Mouse (Mus musculus) limb, embryonic 10.5 days (tissue): Measurements from ENCODE around the gene Wdr82. TPM values are rescaled to one million over a fixed set of nuclear protein-coding genes. Genes with fewer than 3 reads are reported as not detected.

Source experiments
- DNase-seq: peaks from one replicate; pipeline ENCODE4 v3.0.0-alpha.2; 2017; ENCODE audit warnings: low spot score
- H3K27ac ChIP-seq: fragments of 300-500 bp; sonication (generic); 2 replicates; pipeline ENCODE4 v1.5.1; 2016; ENCODE audit warnings: mild to moderate bottlenecking
- H3K27me3 ChIP-seq: fragments of 300-500 bp; sonication (generic); 2 replicates; pipeline ENCODE4 v1.6.1; 2016; ENCODE audit warnings: low read depth, mild to moderate bottlenecking; ENCODE audit not compliant: poor library complexity, severe bottlenecking
- H3K36me3 ChIP-seq: fragments of 300-500 bp; sonication (generic); 2 replicates; pipeline ENCODE4 v1.6.1; 2016; ENCODE audit warnings: mild to moderate bottlenecking, moderate library complexity
- H3K4me1 ChIP-seq: fragments of 300-500 bp; sonication (generic); 2 replicates; pipeline ENCODE4 v1.6.1; 2016
- H3K4me3 ChIP-seq: fragments of 300-500 bp; sonication (generic); 2 replicates; pipeline ENCODE4 v1.5.1; 2016; ENCODE audit warnings: mild to moderate bottlenecking, moderate library complexity
- H3K9me3 ChIP-seq: fragments of 300-500 bp; sonication (generic); replicated peaks from 2 replicates; pipeline ENCODE4 v1.6.1; 2016; ENCODE audit warnings: mild to moderate bottlenecking
- WGBS: fragments of 180-500 bp; shearing (Covaris S2); methylation state at CpG from one replicate; pipeline ENCODE4 v1.1.7; 2016; 5-methylcytosine and 5-hydroxymethylcytosine counted together
- polyA plus RNA-seq: library from polyadenylated mRNA; unstranded; fragments of >200 nt; fragmentation: Nextera tagmentation; extraction: Ambion mirVana; gene quantifications from 2 replicates; pipeline ENCODE4 v1.2.1, GENCODE M21; 2016

Gene Wdr82
- polyA plus RNA-seq = 26.2 and 28.8 TPM in 2 replicates

DNA sequence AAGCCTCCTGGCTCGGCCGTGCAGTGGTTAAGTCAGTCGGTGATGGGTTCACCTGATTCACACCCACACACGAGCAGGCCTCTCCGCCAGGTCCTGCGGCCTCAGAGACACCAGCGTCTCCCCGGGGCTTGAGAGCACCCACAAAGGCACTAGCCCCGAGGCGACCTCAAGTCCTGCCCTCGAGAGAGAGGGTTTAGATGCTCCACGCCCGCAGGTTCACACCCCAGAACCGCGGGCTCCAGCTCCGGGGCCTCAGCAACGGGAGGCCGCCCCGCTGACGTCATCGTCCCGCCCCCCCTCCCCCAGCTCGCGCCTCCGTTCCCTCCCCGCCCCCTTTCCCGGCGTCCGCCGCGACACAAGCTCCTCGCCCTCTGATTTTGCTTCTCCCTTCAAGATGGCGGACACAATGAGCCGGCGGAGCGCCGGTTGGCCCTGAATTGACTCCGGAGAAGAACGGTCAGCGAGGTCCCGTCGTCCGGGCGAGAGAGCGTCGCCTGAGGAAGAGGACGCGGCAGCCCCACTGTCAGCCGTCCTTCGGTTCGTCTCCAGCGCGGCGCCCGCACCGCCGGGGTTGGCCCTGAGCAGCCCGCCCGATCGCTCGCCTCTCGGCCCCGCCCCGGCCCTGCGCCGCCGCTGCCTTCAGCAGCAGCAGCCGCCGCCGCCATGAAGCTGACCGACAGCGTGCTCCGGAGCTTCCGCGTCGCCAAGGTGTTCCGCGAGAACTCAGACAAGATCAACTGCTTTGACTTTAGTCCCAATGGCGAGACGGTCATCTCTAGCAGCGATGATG lies at the start of gene Wdr82:
Gene Wdr82, plus strand, starts transcription at position 373 of the 790 bp plus-strand sequence.
- Histone ChIP-seq H3K27me3 (no peaks in the 10 kb centered on the region), H3K36me3 (peaks cover 7% of the 10 kb centered on the region; the same call in 1 of the 2 replicates), H3K4me1 (peaks cover 43% of the 10 kb centered on the region), H3K27ac (peak within 1 kb of the TSS; percentile 97), H3K9me3 (no peaks in the 10 kb centered on the region), H3K4me3 (peak within 1 kb of the TSS; percentile 94)
- under 1% methylated on average over 81 of the region's 81 CpGs for WGBS
- DNase-seq = peak; percentile 96

DNA sequence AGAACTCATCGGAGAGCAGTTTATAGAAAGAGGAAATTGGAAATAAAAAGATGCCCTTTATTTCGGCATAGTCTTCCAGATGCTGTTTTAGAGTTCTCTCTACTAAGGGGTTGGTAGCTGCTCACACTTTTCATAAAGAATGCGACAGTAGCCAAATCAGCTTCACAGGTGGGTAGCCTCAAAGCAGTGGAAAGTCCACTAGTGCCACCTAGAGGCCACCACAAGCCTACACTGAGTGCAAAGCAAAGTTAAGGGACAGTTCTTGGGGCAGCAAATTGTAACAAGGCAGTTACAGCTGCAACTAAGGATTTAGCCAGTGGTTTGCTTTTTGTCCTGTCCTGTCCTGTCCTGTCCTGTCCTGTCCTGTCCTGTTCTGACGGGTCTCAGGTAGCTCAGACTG lies 47.1 kb upstream of the Wdr82 start:
- peak; percentile 43 for DNase-seq
- H3K27ac ChIP-seq = no peak overlapping the region
- 52% methylated on average over 4 of the region's 4 CpGs for WGBS
- H3K4me1 ChIP-seq = peaks cover 16% of the 10 kb centered on the region
- no peak overlapping the region for H3K4me3 ChIP-seq
- H3K36me3 ChIP-seq = no peaks in the 10 kb centered on the region
- H3K27me3 ChIP-seq = no peaks in the 10 kb centered on the region
- no peaks in the 10 kb centered on the region for H3K9me3 ChIP-seq

DNA sequence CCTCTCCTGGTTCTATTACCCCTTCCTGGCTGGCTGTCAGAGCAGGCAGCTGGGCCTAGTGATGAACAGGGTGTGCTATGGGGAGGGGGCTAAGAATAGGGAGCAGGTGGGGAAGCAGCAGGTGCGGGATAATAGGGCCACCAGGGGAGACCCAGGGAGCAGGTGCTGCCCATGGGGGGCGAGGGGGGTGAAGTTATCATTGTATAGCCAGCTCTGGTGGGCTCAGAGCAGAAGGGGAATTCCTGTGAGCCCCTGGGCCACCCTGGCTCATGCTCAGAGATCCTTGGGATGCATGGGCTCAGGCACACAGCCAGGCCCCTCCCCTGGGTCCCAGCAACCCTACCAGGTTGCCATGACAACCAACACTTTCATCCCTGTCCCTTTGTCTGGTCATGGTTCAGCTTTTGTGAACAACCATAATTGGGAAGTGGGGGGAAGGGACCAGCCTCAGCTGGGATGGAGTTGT lies 43.9 kb upstream of the Wdr82 start:
- Histone ChIP-seq H3K27ac (no peak overlapping the region), H3K9me3 (no peaks in the 10 kb centered on the region), H3K27me3 (no peaks in the 10 kb centered on the region), H3K36me3 (no peaks in the 10 kb centered on the region), H3K4me1 (peaks cover 15% of the 10 kb centered on the region), H3K4me3 (no peak overlapping the region)
- no peak for DNase-seq
- WGBS = 59% methylated on average over 2 of the region's 2 CpGs

DNA sequence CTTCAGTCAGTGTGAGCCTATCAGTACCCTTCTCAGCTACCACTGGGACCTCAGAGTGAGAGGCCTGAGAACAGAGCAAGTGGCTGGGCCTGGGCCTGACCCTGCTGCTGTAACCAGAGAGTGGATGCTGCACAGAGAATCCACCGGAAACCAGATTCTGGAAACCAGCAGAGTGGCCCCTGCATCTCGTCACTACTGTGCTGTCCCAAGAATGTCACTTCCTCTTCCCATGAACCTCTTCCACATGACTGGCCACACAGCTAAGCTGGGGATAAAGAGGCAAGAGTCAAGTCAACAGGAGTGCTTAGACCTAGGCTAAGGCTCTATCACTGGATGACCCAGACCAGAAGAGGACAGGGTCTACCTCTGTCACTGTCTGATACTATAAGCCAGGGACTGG lies 41.7 kb upstream of the Wdr82 start:
- H3K4me1 ChIP-seq = peaks cover 11% of the 10 kb centered on the region
- no peak overlapping the region for H3K4me3 ChIP-seq
- no peak overlapping the region for H3K27ac ChIP-seq
- no peaks in the 10 kb centered on the region for H3K36me3 ChIP-seq
- DNase-seq = no peak
- no peaks in the 10 kb centered on the region for H3K27me3 ChIP-seq
- WGBS = 84% methylated on average over 2 of the region's 2 CpGs
- H3K9me3 ChIP-seq = no peaks in the 10 kb centered on the region

DNA sequence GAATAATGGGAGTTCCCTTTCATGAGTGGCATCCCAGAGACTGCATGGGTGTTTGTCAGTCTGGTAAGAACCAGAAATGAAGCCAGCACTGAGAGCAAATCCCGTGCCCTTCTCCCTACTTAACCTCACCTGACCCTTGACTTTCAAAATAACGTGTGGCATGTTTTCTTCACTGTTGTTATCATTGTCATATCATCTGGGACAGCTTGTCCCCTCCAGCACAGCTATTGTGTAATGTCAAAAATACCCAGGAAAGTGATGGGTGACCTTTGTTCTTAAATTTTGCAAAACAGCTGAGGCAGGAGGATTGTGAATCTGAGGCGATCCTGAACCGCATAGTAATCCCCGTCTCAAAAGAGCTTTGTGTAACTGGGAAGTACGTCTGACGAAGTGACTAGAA lies 40.5 kb upstream of the Wdr82 start:
- H3K4me3 ChIP-seq = no peak overlapping the region

DNA sequence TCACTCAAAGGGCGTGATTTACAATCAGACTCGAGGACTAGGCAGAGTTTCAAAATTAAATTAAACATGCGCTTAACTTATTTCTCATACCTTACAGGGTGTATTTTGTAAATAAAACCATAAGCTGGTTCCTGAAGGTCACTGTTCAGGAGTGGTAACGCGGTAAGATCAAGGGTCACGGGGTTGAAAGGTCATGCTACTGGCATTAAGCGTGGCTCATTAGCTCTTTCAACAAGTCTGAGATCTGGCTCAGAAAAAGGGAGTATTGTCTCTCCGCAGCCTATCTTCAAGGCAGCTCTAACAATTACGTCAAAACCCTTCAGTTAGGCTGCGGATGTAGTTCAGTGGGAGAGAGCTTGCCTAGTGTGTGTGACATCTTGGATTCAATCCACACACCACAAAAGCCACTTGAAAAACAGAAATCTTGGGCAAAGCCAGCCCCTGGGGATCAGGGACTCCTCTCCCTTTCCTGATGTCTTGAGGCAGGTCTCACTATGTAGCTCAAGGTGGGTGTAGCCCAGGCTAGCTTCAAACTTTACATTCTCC lies 33.0 kb upstream of the Wdr82 start:
- 46% methylated on average over 10 of the region's 10 CpGs for WGBS
- Histone ChIP-seq H3K4me3 (no peak overlapping the region), H3K27me3 (peaks cover 11% of the 10 kb centered on the region), H3K27ac (no peak overlapping the region), H3K9me3 (no peaks in the 10 kb centered on the region), H3K4me1 (peaks cover 37% of the 10 kb centered on the region), H3K36me3 (no peaks in the 10 kb centered on the region)
- DNase-seq = no peak

More for the DNA sequence above, 40.5 kb upstream of the Wdr82 start:
- no peaks in the 10 kb centered on the region for H3K9me3 ChIP-seq
- H3K27me3 ChIP-seq = no peaks in the 10 kb centered on the region
- WGBS = 85% methylated on average over 7 of the region's 7 CpGs
- no peak for DNase-seq
- H3K4me1 ChIP-seq = peaks cover 11% of the 10 kb centered on the region
- H3K36me3 ChIP-seq = no peaks in the 10 kb centered on the region
- no peak overlapping the region for H3K27ac ChIP-seq

DNA sequence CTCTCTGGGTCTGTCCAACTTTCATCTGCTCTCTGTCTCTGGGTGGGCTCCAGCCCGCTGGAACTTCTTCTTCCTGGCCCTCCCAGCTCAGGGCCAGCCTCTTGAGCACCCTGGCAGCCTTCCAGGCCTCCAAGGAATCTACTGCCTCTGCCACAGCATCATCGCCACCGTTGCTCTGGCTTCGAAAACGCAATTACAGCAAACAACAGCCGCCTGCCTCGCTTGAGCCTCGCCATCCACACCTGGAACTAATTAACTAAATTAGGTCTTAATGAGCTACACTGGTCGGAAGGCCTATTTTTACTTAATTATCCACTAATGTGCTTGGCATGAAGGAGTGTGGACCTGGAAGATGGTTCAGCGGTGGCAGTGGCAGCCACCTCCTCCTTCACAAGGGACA lies 31.0 kb upstream of the Wdr82 start:
- Histone ChIP-seq H3K36me3 (no peaks in the 10 kb centered on the region), H3K9me3 (no peaks in the 10 kb centered on the region), H3K4me3 (no peak overlapping the region), H3K27me3 (peaks cover 11% of the 10 kb centered on the region), H3K4me1 (peaks cover 37% of the 10 kb centered on the region), H3K27ac (peak overlapping the region; percentile 61)
- peak; percentile 58 for DNase-seq
- 20% methylated on average over 10 of the region's 10 CpGs for WGBS

DNA sequence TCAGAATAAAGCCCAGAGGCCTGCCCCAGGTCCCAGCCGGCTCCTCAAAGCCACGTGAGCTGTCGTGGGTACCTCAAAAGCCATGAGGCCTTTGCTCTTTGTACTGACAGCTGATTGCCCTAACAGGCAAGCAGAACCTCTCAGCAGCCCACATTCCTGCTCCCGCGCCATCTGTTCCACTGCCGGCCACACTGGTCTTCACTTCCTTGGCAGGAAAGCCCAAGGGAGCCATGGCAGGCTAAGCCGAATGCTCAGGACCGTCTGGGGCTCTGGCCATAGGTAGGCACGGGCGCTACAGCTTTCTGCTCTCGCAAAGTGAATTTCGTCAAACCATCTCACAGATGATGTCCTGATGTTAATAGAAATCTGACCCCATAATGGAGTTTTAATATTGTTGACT lies 28.8 kb upstream of the Wdr82 start:
- no peak overlapping the region for H3K27ac ChIP-seq
- peaks cover 37% of the 10 kb centered on the region for H3K4me1 ChIP-seq
- WGBS = 83% methylated on average over 12 of the region's 12 CpGs
- no peaks in the 10 kb centered on the region for H3K36me3 ChIP-seq
- H3K9me3 ChIP-seq = no peaks in the 10 kb centered on the region
- peaks cover 33% of the 10 kb centered on the region for H3K27me3 ChIP-seq
- DNase-seq = no peak
- no peak overlapping the region for H3K4me3 ChIP-seq

DNA sequence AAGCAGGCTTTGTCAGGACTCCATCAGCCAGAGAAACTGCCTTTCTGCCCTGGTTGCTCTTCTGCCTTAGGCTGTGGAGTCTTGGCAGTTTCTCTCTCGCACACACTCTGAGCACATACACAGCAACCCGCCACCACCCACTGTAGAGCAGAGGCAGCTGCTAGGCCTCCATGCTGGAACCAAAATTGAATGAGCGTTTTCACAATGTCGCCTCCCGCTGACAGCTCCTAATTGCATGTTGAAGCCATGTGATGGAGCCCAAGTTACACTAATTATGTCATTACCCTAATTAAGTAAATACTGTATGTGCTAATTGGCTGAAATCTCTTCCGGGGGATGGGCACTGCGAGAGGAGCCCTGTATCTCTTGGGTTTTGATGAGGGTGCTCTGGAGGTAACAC lies 26.6 kb upstream of the Wdr82 start:
- Histone ChIP-seq H3K27me3 (peaks cover 55% of the 10 kb centered on the region), H3K27ac (no peak overlapping the region), H3K9me3 (no peaks in the 10 kb centered on the region), H3K4me3 (no peak overlapping the region), H3K36me3 (no peaks in the 10 kb centered on the region), H3K4me1 (peaks cover 41% of the 10 kb centered on the region)
- 84% methylated on average over 7 of the region's 7 CpGs for WGBS
- DNase-seq = no peak

DNA sequence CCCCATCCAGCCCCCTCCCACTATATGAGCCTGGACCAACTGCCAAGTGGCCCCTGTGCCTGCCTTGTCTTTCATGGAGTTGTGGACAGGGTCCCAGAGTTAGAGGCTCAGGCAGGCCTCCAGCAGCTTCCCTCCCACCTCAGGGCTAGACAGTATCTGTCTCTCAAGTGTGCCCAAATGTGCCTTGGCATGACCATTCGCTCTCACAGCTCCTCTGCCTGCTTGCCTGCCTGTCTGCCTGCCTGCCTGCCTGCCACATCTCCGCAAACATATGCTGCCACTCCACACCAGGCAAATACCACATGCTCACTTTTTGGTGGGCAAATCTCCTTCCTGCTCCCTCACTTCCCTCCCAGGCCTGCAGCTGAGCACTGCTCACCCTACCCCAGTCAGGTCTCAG lies 25.1 kb upstream of the Wdr82 start:
- Histone ChIP-seq H3K9me3 (no peaks in the 10 kb centered on the region), H3K27me3 (peaks cover 69% of the 10 kb centered on the region), H3K4me3 (no peak overlapping the region), H3K4me1 (peaks cover 28% of the 10 kb centered on the region), H3K27ac (no peak overlapping the region), H3K36me3 (no peaks in the 10 kb centered on the region)
- WGBS = 87% methylated on average over 2 of the region's 2 CpGs
- no peak for DNase-seq

DNA sequence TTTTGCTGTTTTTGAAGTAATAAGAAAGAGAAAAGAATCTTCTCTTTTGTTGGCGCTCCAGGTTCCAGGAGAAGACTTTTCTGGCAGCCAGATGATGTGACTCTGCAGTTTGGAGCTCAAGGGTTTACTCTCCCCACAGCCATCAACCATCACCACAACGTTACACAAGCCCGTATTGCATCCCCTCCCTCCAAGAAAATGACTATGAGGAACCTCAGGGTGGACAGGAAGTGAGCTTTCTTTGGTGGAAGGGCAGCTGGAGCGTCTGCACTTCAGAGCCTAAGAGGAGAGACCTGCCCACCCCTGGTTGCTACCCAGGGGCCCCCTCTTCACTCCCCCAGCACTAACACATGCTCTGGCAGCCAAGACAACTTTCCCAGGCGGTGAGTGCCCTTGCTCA lies 23.4 kb upstream of the Wdr82 start:
- WGBS = 28% methylated on average over 5 of the region's 5 CpGs
- peaks cover 79% of the 10 kb centered on the region for H3K27me3 ChIP-seq
- peaks cover 21% of the 10 kb centered on the region for H3K4me1 ChIP-seq
- DNase-seq = no peak
- no peak overlapping the region for H3K27ac ChIP-seq
- H3K4me3 ChIP-seq = 0 out of 2 replicates have a peak overlapping the region, but pooled peaks have one; percentile 48
- no peaks in the 10 kb centered on the region for H3K36me3 ChIP-seq
- no peaks in the 10 kb centered on the region for H3K9me3 ChIP-seq

DNA sequence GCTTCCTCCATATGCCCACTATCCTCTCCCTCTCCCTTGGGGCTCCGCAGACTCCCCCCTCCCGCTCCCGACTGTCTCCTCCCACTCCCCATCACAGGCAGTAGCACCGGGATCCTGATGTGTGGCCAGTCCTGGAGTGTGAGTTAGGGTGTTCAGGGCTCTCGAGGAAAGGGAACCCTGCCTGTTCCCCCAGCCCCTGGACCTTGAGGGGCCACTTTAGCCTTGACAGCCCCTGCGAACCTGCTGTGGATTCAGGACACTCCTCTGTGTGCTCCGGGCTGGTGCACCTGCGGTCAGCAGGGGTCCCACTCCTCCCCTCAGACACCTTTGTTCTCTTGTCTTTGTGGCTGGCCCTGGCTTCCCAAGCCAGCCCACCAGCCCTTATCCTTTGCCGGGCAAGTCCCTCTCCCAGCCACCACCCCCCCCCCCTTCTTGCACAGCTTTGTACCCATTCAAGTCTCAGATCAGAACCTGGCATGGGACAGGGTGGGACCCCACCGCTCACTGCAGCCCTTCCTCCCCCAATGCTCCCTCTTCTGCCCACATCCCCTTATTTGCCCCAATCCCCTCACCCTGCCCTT lies 22.8 kb upstream of the Wdr82 start:
- no peaks in the 10 kb centered on the region for H3K36me3 ChIP-seq
- no peak for DNase-seq
- peaks cover 21% of the 10 kb centered on the region for H3K4me1 ChIP-seq
- H3K9me3 ChIP-seq = no peaks in the 10 kb centered on the region
- WGBS = 7% methylated on average over 10 of the region's 10 CpGs
- H3K4me3 ChIP-seq = peak overlapping the region; percentile 48
- H3K27me3 ChIP-seq = peaks cover 82% of the 10 kb centered on the region
- peak overlapping the region; percentile 69; the same call in 1 of the 2 replicates for H3K27ac ChIP-seq
